Mouse (Mus musculus) C2C12 (cell line): ENCODE results near the gene Far2. TPM values are rescaled to one million over a fixed set of nuclear protein-coding genes. Genes with fewer than 3 reads are reported as not detected.
A peak's percentile ranks its signal among the peaks of the same experiment; 100 is the strongest.
"Not testable (repeated sequence)": the region's sequence is repeated elsewhere in the genome, so short reads cannot be mapped to it uniquely, and the experiment has no call there.

Source experiments
- H3K27me3 ChIP-seq: one replicate; pipeline ENCODE4 v1.6.1; 2011; ENCODE audit not compliant: control insufficient read depth, insufficient read depth, insufficient read length
- H3K36me3 ChIP-seq: one replicate; pipeline ENCODE4 v1.6.1; 2011; ENCODE audit not compliant: control insufficient read depth, insufficient read depth
- H3K4me3 ChIP-seq: one replicate; pipeline ENCODE4 v1.5.1; 2011; ENCODE audit warnings: mild to moderate bottlenecking, control low read depth; ENCODE audit not compliant: poor library complexity, insufficient read depth, severe bottlenecking
- H3K79me2 ChIP-seq: one replicate; pipeline ENCODE4 v1.6.1; 2011; ENCODE audit not compliant: control insufficient read depth, insufficient read depth
- H3K79me3 ChIP-seq: one replicate; pipeline ENCODE4 v1.6.1; 2011; ENCODE audit warnings: low read depth, control low read depth
- H3ac ChIP-seq: one replicate; pipeline ENCODE3; 2011; ENCODE audit warnings: low read depth; ENCODE audit not compliant: control insufficient read depth, insufficient read length
- CEBPB ChIP-seq: IDR thresholded peaks from one replicate; pipeline ENCODE4 v1.6.1; 2011; ENCODE audit warnings: low read depth, mild to moderate bottlenecking, control low read depth, moderate library complexity
- CTCF ChIP-seq: IDR thresholded peaks from one replicate; pipeline ENCODE4 v1.5.1; 2011; ENCODE audit not compliant: control insufficient read depth, insufficient read depth, insufficient read length
- FOSL1 ChIP-seq: IDR thresholded peaks from one replicate; pipeline ENCODE4 v1.8.0; 2011; ENCODE audit warnings: mild to moderate bottlenecking, low read length; ENCODE audit not compliant: poor library complexity, insufficient read depth, severe bottlenecking
- MAX ChIP-seq: IDR thresholded peaks from one replicate; pipeline ENCODE4 v1.6.1; 2011; ENCODE audit warnings: mild to moderate bottlenecking, control low read depth
- MYOD1 ChIP-seq: IDR thresholded peaks from one replicate; pipeline ENCODE4 v1.6.1; 2011; ENCODE audit warnings: low read depth; ENCODE audit not compliant: control insufficient read depth, insufficient read length
- MYOG ChIP-seq: IDR thresholded peaks from one replicate; pipeline ENCODE4 v1.6.1; 2011; ENCODE audit not compliant: control insufficient read depth, insufficient read length; ENCODE audit errors: extremely low read depth
- USF1 ChIP-seq: IDR thresholded peaks from one replicate; pipeline ENCODE4 v1.6.1; 2011; ENCODE audit warnings: low read depth, mild to moderate bottlenecking, control low read depth, moderate library complexity
- polyA plus RNA-seq: library from polyadenylated mRNA; unstranded; fragments of >200 nt; fragmentation: generic; extraction: Trizol; gene quantifications from one replicate; pipeline ENCODE4 v1.2.1, GENCODE M21; 2012; ENCODE audit warnings: missing spikeins

Gene Far2
- polyA plus RNA-seq, 1 experiment, result 0.11 TPM

DNA sequence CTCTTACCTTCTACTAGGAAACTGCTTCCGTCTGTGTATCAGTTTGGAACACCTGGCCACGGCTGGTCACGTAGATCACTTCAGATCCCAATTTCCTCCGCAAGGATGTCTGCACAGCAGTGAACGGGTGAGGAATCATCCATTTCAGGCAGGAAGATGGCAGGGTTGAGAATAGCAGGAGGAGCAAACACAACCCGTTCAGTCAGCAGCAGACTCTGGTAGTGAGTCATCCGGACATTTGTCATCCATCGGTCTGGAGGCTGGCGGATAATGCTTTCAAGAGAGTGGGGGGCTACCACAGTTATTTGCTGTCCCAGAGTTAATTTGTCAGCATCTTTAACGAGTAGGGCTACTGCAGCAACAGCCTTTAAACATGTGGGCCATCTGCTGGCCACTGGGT lies 79.8 kb downstream of the Far2 start:
- peak; percentile 14 for TF ChIP-seq FOSL1
- H3K79me2 ChIP-seq, H3K4me3 ChIP-seq, H3K79me3 ChIP-seq, H3K36me3 ChIP-seq, H3K27me3 ChIP-seq, H3ac ChIP-seq: not testable (repeated sequence)

DNA sequence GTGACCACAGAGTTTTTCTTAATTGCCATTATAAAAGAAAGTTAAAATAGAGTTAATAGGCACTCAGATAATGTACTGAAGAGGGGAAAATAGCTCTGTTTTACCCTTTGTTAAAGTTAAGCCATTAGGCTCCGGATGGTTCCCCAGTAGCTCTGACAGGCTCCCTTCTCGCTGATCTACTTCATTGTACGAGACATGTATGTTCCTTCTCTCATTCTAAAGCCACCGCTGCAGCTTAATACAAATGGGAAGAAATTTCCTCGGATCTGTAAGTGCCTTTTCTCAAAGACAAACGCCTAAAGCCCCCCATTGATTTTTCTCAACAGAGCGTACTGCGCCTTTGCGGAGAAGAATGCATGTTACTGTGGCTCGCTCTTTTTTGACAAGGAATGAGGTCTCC lies 85.3 kb downstream of the Far2 start:
- TF ChIP-seq USF1, result no peak
- TF ChIP-seq MAX, result no peak
- no peak for TF ChIP-seq FOSL1
- no peak for TF ChIP-seq CEBPB
- no peak for TF ChIP-seq MYOD1
- TF ChIP-seq MYOG, result no peak
- no peak for TF ChIP-seq CTCF
- no peaks in the 10 kb centered on the region for H3K79me3 ChIP-seq

GRCm38 (mm10) chr6:148133536-148133935 lies 86.5 kb downstream of the Far2 start:
- no peak for TF ChIP-seq USF1
- TF ChIP-seq MYOD1, result no peak
- TF ChIP-seq FOSL1, result no peak
- no peak for TF ChIP-seq MYOG
- TF ChIP-seq CTCF, result no peak
- no peak for TF ChIP-seq CEBPB
- no peak for TF ChIP-seq MAX
- no peaks in the 10 kb centered on the region for H3K27me3 ChIP-seq
- no peaks in the 10 kb centered on the region for H3K79me2 ChIP-seq
- H3ac ChIP-seq, result no peak overlapping the region
- no peaks in the 10 kb centered on the region for H3K79me3 ChIP-seq
- H3K4me3 ChIP-seq, result no peak overlapping the region
- H3K36me3 ChIP-seq, result no peaks in the 10 kb centered on the region

More for the DNA sequence above, 85.3 kb downstream of the Far2 start:
- Histone ChIP-seq H3K36me3 (no peaks in the 10 kb centered on the region), H3ac (no peak overlapping the region), H3K4me3 (no peak overlapping the region), H3K27me3 (no peaks in the 10 kb centered on the region), H3K79me2 (no peaks in the 10 kb centered on the region)

GRCm38 (mm10) chr6:148135769-148136382 lies 88.8 kb downstream of the Far2 start:
- H3K79me3 ChIP-seq, result no peaks in the 10 kb centered on the region
- TF ChIP-seq MAX (peak; percentile 23), MYOD1 (no peak), CEBPB (no peak), CTCF (peak; percentile 74)
- no peaks in the 10 kb centered on the region for H3K36me3 ChIP-seq
- H3ac ChIP-seq, result no peak overlapping the region
- H3K79me2 ChIP-seq, result no peaks in the 10 kb centered on the region
- no peak overlapping the region for H3K4me3 ChIP-seq
- H3K27me3 ChIP-seq, result no peaks in the 10 kb centered on the region

- no peak overlapping the region for H3ac ChIP-seq
- H3K79me3 ChIP-seq, result no peaks in the 10 kb centered on the region
- H3K4me3 ChIP-seq, result no peak overlapping the region
- H3K36me3 ChIP-seq, result no peaks in the 10 kb centered on the region
- no peaks in the 10 kb centered on the region for H3K79me2 ChIP-seq
- no peak for TF ChIP-seq MYOD1
- no peak for TF ChIP-seq CEBPB
- TF ChIP-seq USF1, result no peak
- no peak for TF ChIP-seq FOSL1
- TF ChIP-seq MYOG, result no peak
- no peak for TF ChIP-seq MAX
- TF ChIP-seq CTCF, result no peak
- H3K27me3 ChIP-seq, result no peaks in the 10 kb centered on the region
These were observed 92.4 kb downstream of the Far2 start for GRCm38 (mm10) chr6:148139288-148139995.

DNA sequence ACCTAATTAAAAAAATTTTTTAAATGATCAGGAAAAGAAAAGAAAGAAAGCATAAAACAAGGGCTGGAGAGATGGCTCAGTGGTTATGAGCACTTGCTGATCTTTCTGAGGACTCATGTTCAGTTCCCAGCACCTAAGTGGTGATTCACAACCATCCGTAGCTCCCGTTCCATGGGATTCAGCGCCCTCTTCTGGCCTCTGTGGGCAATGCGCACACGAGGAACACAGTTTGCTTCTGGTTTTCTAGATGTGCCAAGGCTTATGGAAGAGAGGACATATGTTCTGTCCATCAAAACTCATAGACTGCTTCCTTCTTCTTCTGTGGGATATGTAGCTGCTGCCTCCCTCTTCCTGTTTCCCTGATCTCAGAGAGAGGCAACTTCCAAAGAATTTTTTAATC lies 94.8 kb downstream of the Far2 start:
- Histone ChIP-seq H3K79me2 (no peaks in the 10 kb centered on the region), H3K79me3 (no peaks in the 10 kb centered on the region), H3K4me3 (no peak overlapping the region), H3K36me3 (no peaks in the 10 kb centered on the region), H3K27me3 (no peaks in the 10 kb centered on the region), H3ac (no peak overlapping the region)
- no peak for TF ChIP-seq CTCF
- no peak for TF ChIP-seq MAX
- TF ChIP-seq CEBPB, result no peak
- no peak for TF ChIP-seq FOSL1
- no peak for TF ChIP-seq USF1
- TF ChIP-seq MYOG, result no peak
